Mouse (Mus musculus): ENCODE data around the gene Cand1. TPM values are rescaled to one million over a fixed set of nuclear protein-coding genes. Genes with fewer than 3 reads are reported as not detected.

Cand1 gene
- polyA plus RNA-seq, 1 experiment from 2014 or later: 48.5 TPM

DNA sequence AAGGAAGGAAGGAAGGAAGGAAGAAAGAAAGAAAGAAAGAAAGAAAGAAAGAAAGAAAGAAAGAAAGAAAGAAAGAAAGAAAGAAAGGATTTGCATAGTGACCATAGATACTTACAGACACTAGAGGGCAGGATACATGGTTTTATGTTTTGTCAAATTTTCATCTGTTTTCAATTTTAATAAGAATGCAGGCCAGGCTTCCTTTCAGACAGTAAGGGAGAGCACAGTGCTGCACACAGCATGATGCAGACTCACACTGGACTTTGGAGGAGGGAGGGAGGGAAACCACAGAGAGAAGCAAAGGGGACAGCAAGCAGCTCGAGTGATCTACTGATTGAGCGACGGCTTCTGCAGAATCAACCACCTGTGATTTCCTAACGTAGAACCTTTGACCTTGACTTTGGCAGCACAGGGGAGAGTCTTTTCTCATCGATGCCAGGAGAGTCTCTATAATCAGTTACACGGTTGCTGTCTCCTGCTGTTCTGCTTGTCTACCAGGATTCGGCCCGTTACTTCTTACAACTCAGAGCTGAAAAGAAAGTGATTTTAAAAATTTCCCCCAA lies 78.0 kb downstream of the Cand1 start:
- no peak overlapping the region for H3K4me2 ChIP-seq
- no peaks in the 10 kb centered on the region for H3K4me1 ChIP-seq
- H3K36me3 ChIP-seq: no peaks in the 10 kb centered on the region
- ATAC-seq: no peak
- H3K9ac ChIP-seq: no peak overlapping the region
- no peaks in the 10 kb centered on the region for H3K9me3 ChIP-seq (replicated peaks)
- no peak overlapping the region for H3K27ac ChIP-seq
- H3K4me3 ChIP-seq: no peak overlapping the region
- WGBS (ENCODE audit: insufficient replicate concordance): 64% methylated on average over 8 of the region's 8 CpGs
- no peaks in the 10 kb centered on the region for H3K27me3 ChIP-seq (replicated peaks)

DNA sequence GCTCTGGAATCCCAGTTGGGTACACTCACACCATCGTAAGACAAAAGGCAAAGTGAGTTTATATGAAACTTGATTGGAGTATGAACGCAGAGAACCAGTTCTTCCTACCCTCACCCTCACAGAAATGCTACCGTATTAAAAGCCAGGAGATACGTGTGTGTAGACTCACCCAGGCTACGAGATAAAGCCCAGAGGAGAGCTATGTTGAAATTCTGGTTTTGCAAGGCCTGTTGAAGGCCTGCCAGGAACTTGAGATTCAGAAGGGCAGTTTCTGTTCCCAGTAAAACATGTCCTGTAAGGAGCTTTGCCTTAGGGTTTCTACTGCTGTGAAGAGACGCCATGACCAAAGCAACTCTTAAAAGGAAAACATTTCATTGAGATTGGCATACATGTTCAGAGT lies 79.7 kb downstream of the Cand1 start:
- Histone ChIP-seq H3K9me3 (replicated peaks) (no peaks in the 10 kb centered on the region), H3K27ac (no peak overlapping the region), H3K36me3 (no peaks in the 10 kb centered on the region), H3K27me3 (replicated peaks) (no peaks in the 10 kb centered on the region), H3K4me2 (no peak overlapping the region), H3K9ac (no peak overlapping the region), H3K4me3 (no peak overlapping the region), H3K4me1 (no peaks in the 10 kb centered on the region)
- WGBS (ENCODE audit: insufficient replicate concordance): 77% methylated on average over 6 of the region's 6 CpGs
- ATAC-seq: no peak

DNA sequence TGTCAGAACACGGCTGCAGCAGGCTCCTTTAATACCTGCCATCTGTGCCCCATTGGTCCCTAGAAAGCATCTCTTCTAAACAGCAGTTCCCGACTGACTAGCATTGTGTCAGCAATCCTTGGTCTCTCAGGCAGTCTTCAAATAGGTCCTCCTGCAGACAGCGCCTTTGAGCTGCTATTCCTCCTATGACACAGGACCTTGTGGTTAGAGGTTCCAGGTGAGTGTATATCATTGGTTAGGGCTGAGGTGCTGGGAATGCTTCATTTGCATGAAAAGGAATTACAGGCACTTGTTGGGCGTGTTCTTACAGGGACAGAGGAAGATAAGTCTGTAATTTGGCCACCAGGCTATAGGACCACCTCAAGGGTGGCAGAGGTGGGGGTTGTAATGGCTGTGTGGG lies 90.6 kb downstream of the Cand1 start:
- no peaks in the 10 kb centered on the region for H3K36me3 ChIP-seq
- whole genome bisulfite sequencing (ENCODE audit: insufficient replicate concordance): 63% methylated on average over 4 of the region's 4 CpGs
- ATAC-seq: no peak

More for the DNA sequence above, 90.6 kb downstream of the Cand1 start:
- no peaks in the 10 kb centered on the region for H3K9me3 ChIP-seq (replicated peaks)
- no peak overlapping the region for H3K27ac ChIP-seq
- no peak overlapping the region for H3K9ac ChIP-seq
- H3K4me3 ChIP-seq: no peak overlapping the region
- H3K4me2 ChIP-seq: no peak overlapping the region
- H3K27me3 ChIP-seq (replicated peaks): no peaks in the 10 kb centered on the region
- H3K4me1 ChIP-seq: no peaks in the 10 kb centered on the region

Other genes starting within 250 kb of the Cand1 start
- gene Grip1, start 213.8 kb upstream of the Cand1 start, polyA plus RNA-seq (2016; fragmentation: Nextera tagmentation; extraction: Ambion mirVana): 0.86 and 1.1 TPM in 2 replicates